Mouse (Mus musculus): ENCODE data around the gene Chst15.

Gene Chst15

GRCm38 (mm10) chr7:132302508-132303241 is 14.4 kb downstream of the Chst15 start:
- no peak for DNase-seq (ENCODE audit: low spot score in 2 of 2)

DNA sequence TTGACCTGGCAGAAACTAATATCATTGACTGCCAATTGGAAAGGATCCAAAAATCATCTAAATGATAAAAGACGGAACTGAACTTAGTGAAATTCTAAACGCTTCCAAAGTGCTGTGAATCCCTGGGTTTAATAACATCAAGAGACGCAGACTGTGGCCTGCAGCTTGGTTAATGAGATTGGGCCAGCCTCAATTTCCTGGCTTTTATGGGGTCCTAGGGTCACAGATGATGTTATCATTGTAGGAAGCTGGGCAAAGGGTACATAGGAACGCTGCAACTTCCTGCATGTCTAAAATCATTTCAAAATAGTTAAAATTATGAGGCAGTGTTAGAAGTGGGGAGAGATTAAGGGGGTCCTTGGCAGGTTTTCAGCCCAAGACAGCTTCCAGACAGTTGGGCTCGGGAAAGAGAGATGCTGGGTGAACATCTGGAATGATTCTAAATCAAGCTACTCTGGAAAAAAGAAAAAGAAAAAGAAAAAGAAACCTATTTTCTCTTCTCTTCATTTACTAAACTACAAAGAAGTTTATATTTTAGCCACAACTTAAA is 17.3 kb downstream of the Chst15 start:
- DNase-seq (ENCODE audit: low spot score in 2 of 2): no peak

DNA sequence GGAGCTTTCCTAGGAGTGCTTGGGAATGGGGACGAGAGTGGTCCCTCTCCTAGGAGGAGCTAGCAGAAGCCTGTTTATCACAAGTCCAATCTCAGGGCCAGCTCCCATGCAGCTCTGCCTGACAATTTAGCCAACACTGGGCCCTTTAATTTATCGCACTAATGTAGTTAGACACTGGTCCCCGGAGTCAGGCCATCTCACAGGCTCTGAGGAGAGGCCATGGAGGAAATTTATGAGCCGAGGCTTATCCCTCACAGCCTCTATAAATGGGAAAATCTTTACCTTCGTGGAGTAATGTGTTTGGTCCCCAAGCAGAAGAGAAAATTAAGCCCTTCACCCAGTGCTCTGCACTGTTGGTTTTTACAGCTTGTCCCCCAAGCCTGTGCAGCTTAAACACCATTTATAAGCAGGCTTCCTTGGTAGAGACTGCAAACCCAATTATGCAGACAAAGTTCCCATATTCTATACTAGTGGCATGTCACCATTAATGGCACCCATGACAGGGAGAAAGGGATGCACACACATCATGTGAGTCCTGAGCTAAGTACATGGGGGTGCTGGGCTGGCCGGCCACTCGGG is 18.5 kb downstream of the Chst15 start:
- no peak for DNase-seq (ENCODE audit: low spot score in 2 of 2)

DNA sequence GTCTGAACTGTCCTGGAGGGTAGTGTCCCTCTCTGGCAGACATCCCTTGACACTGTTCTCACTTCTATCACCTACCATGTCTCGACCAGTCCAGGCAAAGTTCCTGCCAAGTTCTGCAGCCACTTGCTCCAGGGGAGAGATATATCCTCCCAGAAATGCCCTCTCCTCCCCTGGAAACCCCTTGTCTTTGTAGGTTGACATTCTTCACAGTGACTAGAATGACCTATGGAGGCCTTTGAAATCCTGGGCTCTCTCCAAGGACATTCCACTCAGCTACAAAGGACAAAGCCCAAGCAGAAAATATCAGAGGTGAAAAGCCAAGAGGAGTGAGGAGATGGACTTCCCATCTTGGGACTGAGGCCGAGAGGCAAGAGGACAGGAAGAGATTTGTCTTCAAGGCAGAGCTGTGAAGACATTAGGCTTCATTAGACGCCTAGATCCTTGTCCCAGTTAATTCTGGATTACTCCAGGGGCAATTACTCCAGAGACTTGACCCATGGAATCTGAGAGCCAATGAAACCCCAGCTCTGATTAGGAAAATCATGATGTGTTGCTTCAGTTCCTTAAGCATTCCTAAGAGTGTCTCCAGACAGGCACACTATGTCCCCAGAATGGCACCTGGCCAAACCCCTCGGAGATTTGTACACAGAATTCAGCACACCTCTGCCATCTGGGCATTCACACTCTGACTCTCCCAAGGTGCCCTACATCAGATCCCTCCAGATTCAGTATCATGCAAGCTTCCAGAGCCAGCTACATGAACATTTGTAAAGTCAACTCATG is 20.2 kb downstream of the Chst15 start:
- DNase-seq (ENCODE audit: low spot score in 2 of 2): no peak

GRCm38 (mm10) chr7:132296132-132296531 is 20.9 kb downstream of the Chst15 start:
- DNase-seq (ENCODE audit: low spot score in 2 of 2): no peak

DNA sequence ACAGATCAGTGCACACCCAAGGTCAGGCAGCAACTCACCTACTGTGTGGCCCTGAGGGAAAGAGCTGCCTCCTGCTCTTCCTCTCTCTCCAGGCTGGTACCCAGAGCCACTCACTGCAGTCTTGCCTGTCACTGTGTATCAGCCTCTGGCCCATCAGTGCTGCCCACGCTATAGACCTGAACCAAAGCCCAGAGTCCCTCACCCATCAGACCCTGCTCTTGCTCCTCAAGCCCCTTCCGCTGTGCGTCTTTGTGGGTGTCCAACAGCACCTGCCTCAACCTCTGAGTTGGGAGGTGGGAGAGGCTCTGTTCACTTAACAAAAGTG is 29.7 kb downstream of the Chst15 start:
- DNase-seq (ENCODE audit: low spot score in 2 of 2): no peak

GRCm38 (mm10) chr7:132286630-132287339 is 30.2 kb downstream of the Chst15 start:
- DNase-seq (ENCODE audit: low spot score in 2 of 2): no peak

DNA sequence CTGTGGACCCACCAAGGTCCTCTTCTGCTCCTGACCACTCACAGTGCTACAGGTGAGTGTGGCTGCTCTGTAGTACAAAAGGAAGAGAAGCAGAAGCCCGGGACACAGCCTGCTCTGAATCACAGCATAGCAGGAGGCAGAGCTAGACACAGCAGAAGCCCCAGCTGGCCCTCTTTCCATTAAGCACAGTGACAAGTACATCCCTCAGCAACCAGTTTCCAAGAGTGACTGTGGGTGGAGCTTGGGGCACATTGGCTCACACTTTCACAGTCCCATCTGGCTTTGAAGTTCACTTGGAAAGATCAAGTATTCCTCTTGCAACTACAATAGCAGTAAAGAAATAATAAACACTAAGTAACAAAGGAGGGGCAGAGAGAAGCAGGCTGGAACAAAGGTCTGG is 32.2 kb downstream of the Chst15 start:
- DNase-seq (ENCODE audit: low spot score in 2 of 2): no peak

GRCm38 (mm10) chr7:132284048-132284737 is 32.8 kb downstream of the Chst15 start:
- no peak for DNase-seq (ENCODE audit: low spot score in 2 of 2)

DNA sequence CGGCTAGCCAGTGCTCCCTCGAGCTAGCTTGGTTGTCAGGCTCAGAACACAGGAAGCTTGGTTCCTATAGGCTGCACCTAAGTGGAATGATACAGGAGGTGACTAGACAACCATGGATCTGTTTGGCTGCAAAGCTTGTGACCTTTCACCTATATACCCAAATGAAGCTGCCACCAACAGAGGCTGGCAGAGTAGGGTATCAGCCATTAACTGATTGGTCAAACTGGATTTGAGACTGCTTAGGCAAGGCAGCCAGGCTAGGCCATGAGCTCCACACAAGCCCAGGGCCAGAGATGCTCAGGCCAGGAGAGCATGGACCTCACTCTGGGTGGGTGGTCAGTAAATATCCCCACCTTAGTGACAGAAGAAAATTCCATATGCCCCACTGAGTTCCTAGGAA is 34.5 kb downstream of the Chst15 start:
- DNase-seq (ENCODE audit: low spot score in 2 of 2): no peak

- DNase-seq (ENCODE audit: low spot score in 2 of 2): no peak
Measured at GRCm38 (mm10) chr7:132282161-132282560, 34.9 kb downstream of the Chst15 start.

GRCm38 (mm10) chr7:132281753-132282152 is 35.3 kb downstream of the Chst15 start:
- DNase-seq (ENCODE audit: low spot score in 2 of 2): no peak

GRCm38 (mm10) chr7:132278658-132279057 is 38.4 kb downstream of the Chst15 start:
- DNase-seq (ENCODE audit: low spot score in 2 of 2): no peak

DNA sequence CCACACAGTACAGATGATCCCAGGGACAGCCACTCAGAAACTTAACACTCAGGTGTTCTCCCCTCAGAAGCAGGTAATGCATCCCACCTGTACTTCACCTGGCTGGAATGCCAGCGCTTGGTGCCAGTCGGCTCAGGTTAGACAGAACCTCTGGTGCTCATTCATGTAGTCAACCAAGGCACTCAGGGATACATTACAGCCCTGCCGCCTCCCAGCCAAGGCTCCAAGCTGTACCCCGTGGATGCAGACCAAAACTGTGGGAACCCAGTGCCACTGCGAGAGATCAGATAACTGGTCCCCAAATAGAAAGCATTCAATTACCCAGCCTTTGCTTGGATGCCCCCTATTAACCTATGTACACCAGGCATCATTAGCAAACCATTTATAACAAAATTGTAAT is 40.7 kb downstream of the Chst15 start:
- no peak for DNase-seq (ENCODE audit: low spot score in 2 of 2)

DNA sequence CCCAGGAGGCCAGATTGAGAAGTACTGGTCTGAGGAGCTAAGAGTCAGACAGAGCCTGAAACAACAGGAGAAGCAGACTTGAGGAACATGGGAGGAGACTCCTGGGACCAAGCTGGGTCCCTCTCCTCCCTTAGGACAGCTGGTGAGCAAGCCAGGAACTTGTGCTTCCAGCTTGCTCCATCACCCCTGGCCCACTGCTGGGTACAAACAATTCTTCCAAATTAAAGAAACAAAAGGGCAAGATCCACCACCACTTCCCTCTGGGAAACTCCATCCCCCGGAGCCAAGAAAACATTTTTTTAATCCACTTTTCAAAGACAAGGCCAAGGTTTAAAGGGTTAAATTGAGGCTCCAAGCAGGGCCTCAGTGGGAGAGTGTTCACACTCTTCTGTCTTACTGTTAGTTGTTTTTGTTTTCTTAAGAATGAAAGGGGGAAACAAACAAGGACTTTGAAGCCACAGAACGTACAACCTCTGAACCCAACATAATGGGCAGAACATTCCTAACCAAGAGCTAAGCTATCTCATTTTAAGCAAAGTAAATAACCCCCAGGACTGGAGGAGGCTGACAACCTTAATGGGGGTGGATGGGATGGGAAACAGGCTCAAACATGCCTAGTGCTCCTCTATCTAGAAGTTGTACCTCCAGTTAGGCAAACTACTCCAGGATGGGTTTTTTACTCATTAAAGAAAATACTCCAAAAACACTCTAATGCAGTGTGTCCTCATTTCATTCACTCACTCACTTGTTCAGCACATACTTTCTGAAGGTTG is 43.1 kb downstream of the Chst15 start:
- DNase-seq (ENCODE audit: low spot score in 2 of 2): no peak

- no peak for DNase-seq (ENCODE audit: low spot score in 2 of 2)
Measured at GRCm38 (mm10) chr7:132272984-132273383, 44.0 kb downstream of the Chst15 start.

GRCm38 (mm10) chr7:132270364-132270763 is 46.7 kb downstream of the Chst15 start:
- DNase-seq (ENCODE audit: low spot score in 2 of 2): no peak

- DNase-seq (ENCODE audit: low spot score in 2 of 2): no peak
Measured at GRCm38 (mm10) chr7:132269661-132270060, 47.4 kb downstream of the Chst15 start.

DNA sequence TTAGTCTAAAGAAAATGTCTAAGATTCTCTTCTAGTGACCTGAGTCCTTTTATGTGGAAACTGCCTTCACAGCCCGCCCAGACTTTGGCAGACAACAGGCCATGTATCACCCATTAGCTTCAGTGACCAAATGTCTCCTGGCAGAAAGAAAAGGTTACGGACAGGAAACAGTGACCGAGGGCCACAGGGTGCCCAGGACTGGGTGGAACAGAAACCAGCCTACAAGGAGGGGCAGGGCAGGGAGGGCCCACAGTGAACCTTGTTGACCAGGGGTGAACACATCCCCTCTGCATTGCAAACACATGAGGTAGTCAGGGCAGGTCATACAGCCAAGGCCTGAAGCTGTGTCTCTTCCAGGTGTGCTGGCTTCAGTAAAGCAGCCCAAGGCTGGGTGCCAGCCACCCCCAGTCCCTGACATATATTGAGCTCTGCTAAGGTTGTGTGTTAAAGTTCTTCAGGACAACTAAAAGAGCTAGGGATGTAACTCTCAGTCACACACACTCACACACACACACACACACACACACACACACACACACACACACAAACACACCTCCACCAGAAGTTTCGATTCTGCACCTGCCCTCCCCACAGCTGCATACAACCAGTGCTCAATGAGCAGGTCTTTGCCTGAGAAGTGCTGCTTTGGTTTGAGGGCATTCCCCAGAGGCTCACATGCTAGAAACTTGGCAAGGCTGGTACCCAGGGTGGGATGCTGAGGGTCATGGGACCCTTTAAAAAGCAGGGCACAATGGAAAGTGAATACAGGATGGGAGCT is 49.1 kb downstream of the Chst15 start:
- no peak for DNase-seq (ENCODE audit: low spot score in 2 of 2)

GRCm38 (mm10) chr7:132264763-132265162 is 52.3 kb downstream of the Chst15 start:
- DNase-seq (ENCODE audit: low spot score in 2 of 2): no peak
